ENCODE assay signal across 9 mouse cellular contexts in the genomic region with DNA sequence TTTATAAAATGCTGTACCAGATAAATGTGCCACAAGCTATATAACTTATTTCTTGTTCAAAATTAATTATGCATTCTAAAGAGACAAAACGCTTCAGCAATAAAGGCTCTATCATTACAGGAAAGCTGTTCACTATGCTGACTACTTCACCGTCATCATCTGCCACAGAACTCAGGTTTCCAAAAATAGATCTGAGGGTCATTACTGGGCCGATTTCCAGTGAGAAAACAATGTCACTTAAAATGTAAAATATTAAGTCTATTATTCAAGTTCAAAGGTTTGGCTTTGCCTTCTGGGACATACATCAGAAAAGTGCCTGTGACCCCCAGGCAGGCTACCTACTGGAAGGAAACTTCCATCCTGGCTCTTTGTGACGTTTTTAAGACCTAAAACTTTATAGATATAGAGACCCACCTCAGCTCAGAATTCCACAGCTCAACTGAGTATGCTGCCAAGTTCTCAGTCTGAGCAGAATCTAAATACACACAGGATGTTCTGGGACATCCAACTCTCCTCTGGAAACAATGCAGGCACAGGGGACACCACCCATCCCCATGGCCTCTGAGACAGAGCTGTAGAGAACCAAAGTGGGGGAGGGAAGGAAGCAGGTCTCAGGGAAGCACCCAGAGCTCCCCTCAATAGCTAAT. TPM values are rescaled to one million over a fixed set of nuclear protein-coding genes. Genes with fewer than 3 reads are reported as not detected.
DNase-seq lines count a peak whose midpoint lies in the region; ATAC-seq and TF ChIP-seq lines count a peak whose summit lies in the region.
"Had no signal": no experiment of that assay in that cellular context is flagged by ENCODE, and none has a peak within 500 bp of the region (broad histone marks: within the 10 kb centered on the region; RNA-seq: fewer than 3 reads in every experiment).

No protein-coding gene starts in this region.

- ATAC-seq in stomach, embryonic 15.5 days (ENCODE audit: insufficient read depth, low FRiP score, low read depth), result no peak; the same call in 1 of the 2 replicates
- no peak for ATAC-seq in midbrain, embryonic 13.5 days
- ATAC-seq: forebrain, embryonic 14.5 days had no signal

- no peaks in the 10 kb centered on the region for H3K9me3 ChIP-seq in stomach, embryonic 15.5 days
- H3K9me3 ChIP-seq in midbrain, embryonic 13.5 days, result no peaks in the 10 kb centered on the region

- H3K4me1 ChIP-seq in stomach, embryonic 15.5 days, result peaks cover 19% of the 10 kb centered on the region
- H3K4me1 ChIP-seq in midbrain, embryonic 13.5 days (replicated peaks), result peaks cover 25% of the 10 kb centered on the region

- H3K4me2 ChIP-seq in stomach, embryonic 15.5 days, result no peak overlapping the region
- no peak overlapping the region for H3K4me2 ChIP-seq in midbrain, embryonic 13.5 days (replicated peaks)

- intact Hi-C loops in heart, postnatal 10 days (cut with DNase I), result loop anchor here (10.0 kb wide), 1 partner anchor 504 kb away; a partner anchor contains a TSS

- no peaks in the 10 kb centered on the region for H3K27me3 ChIP-seq in stomach, embryonic 15.5 days (replicated peaks)
- no peaks in the 10 kb centered on the region for H3K27me3 ChIP-seq in midbrain, embryonic 13.5 days

- TF ChIP-seq CTCF in layer of hippocampus, adult 2 months (conservative IDR thresholded peaks at IDR 0.05), result no peak

- H3K4me3 ChIP-seq in layer of hippocampus, adult 2 months, result no peak overlapping the region
- no peak overlapping the region for H3K4me3 ChIP-seq in stomach, embryonic 15.5 days (replicated peaks)
- H3K4me3 ChIP-seq in midbrain, embryonic 13.5 days (replicated peaks), result no peak overlapping the region

- peak overlapping the region; percentile 81 for H3K27ac ChIP-seq in layer of hippocampus, adult 2 months
- H3K27ac ChIP-seq in stomach, embryonic 15.5 days, result peak overlapping the region; percentile 16; the same call in 1 of the 2 replicates
- no peak overlapping the region for H3K27ac ChIP-seq in midbrain, embryonic 13.5 days

- no peak overlapping the region for H3K9ac ChIP-seq in stomach, embryonic 15.5 days
- no peak overlapping the region for H3K9ac ChIP-seq in midbrain, embryonic 13.5 days (replicated peaks)

- DNase-seq in layer of hippocampus, adult 2 months (ENCODE audit: low spot score in 2 of 2), result no peak
- DNase-seq in layer of hippocampus, adult 9-11 months, result no peak
- DNase-seq in heart, postnatal 10 days, result peak; percentile 64 to 66
- DNase-seq in kidney, postnatal 10 days, result peak; percentile 41
- DNase-seq in spleen, adult 18-20 months, result no peak
- DNase-seq in right cerebral cortex, adult 18-20 months, result no peak

- no peaks in the 10 kb centered on the region for H3K36me3 ChIP-seq in stomach, embryonic 15.5 days
- H3K36me3 ChIP-seq in midbrain, embryonic 13.5 days, result no peaks in the 10 kb centered on the region

- 25% methylated on average over 4 of the region's 4 CpGs for WGBS in stomach, embryonic 15.5 days
- WGBS in midbrain, embryonic 13.5 days, result 54% methylated on average over 4 of the region's 4 CpGs

RNA-seq across cellular contexts. Expression of a gene that starts 53.4 kb away (rescaled TPM):
- 10 to 100 TPM; 39.8 to 42.0 TPM for total RNA-seq in layer of hippocampus, adult 2 months (2021)
- 10 to 100 TPM; 22.5 to 29.0 TPM for total RNA-seq in heart, postnatal 10 days (2021)
- 2.2 and 2.4 TPM in 2 replicates for polyA plus RNA-seq in stomach, embryonic 15.5 days (2015; fragmentation: Nextera tagmentation; extraction: Ambion mirVana)
- polyA plus RNA-seq in midbrain, embryonic 13.5 days (2015; fragmentation: Nextera tagmentation; extraction: Ambion mirVana), result 1.3 and 2.9 TPM in 2 replicates

Comparison
In these comparisons a context has a peak if more than half of its experiments do, and no peak if none do; other contexts are left out.
1. DNase-seq: peak in heart, postnatal 10 days (2 of 2) and kidney, postnatal 10 days (single experiment); none in layer of hippocampus, adult 2 months (0 of 2), layer of hippocampus, adult 9-11 months (single experiment), spleen, adult 18-20 months (0 of 2) and right cerebral cortex, adult 18-20 months (single experiment).